Mouse (Mus musculus): ENCODE results near the gene Kcnq5. TPM values are rescaled to one million over a fixed set of nuclear protein-coding genes. Genes with fewer than 3 reads are reported as not detected.

The Kcnq5 gene
- total and polyA plus RNA-seq, 2 experiments from 2014 or later, result 1.4 to 1.7 TPM

DNA sequence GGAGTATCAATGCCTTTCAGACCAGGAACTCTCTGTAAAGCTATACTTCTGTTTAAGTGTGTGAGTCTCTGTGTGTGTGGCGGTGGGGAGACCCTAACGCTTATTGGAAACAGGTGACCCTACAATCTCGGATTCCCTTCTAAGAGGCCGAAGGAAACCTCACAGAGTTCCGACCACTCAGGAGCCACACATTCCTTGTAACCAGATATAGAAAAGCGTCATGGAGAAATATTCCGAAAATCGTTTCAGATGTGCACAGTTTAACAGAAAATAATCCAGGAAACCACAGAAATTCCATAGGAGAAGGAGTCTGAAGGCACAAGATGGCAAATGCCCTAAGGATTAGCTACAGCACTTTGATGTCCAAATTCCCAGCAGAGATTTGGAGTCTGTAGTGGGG is 440.3 kb downstream of the Kcnq5 start:
- H3K27ac ChIP-seq (ENCODE audit: low read depth), result no peak overlapping the region
- no peak overlapping the region for H3K4me2 ChIP-seq (ENCODE audit: low read depth, low read length)
- H3K36me3 ChIP-seq (replicated peaks; ENCODE audit: control insufficient read depth, insufficient read depth, low read length), result no peaks in the 10 kb centered on the region
- H3K9me3 ChIP-seq (replicated peaks; ENCODE audit: control insufficient read depth, low read length), result no peaks in the 10 kb centered on the region
- H3K27me3 ChIP-seq (ENCODE audit: control insufficient read depth, insufficient read depth, low read length), result no peaks in the 10 kb centered on the region
- TF ChIP-seq CTCF (IDR thresholded peaks at IDR 0.05; ENCODE audit: low read depth) (no peak), EP300 (IDR thresholded peaks at IDR 0.05; ENCODE audit: low read depth) (no peak)
- no peak for ATAC-seq (ENCODE audit: insufficient read depth, low read depth)
- no peak for DNase-seq (ENCODE audit: low spot score)
- no peak overlapping the region for H3K9ac ChIP-seq (replicated peaks; ENCODE audit: low read depth, low read length)
- no peaks in the 10 kb centered on the region for H3K4me1 ChIP-seq (ENCODE audit: control insufficient read depth, insufficient read depth)
- WGBS, result 92% methylated on average over 8 of the region's 8 CpGs
- no peak overlapping the region for H3K4me3 ChIP-seq (ENCODE audit: low read depth, low read length)

- no peaks in the 10 kb centered on the region for H3K9me3 ChIP-seq (replicated peaks; ENCODE audit: control insufficient read depth, low read length)
- H3K9ac ChIP-seq (replicated peaks; ENCODE audit: low read depth, low read length), result no peak overlapping the region
- no peak overlapping the region for H3K27ac ChIP-seq (ENCODE audit: low read depth)
- H3K27me3 ChIP-seq (ENCODE audit: control insufficient read depth, insufficient read depth, low read length), result no peaks in the 10 kb centered on the region
- ATAC-seq (ENCODE audit: insufficient read depth, low read depth) (no peak), DNase-seq (ENCODE audit: low spot score) (no peak)
- TF ChIP-seq CTCF (IDR thresholded peaks at IDR 0.05; ENCODE audit: low read depth), result no peak
- TF ChIP-seq EP300 (IDR thresholded peaks at IDR 0.05; ENCODE audit: low read depth), result no peak
- H3K4me2 ChIP-seq (ENCODE audit: low read depth, low read length), result no peak overlapping the region
- H3K4me3 ChIP-seq (ENCODE audit: low read depth, low read length), result no peak overlapping the region
- WGBS, result 82% methylated on average over 10 of the region's 10 CpGs
- no peaks in the 10 kb centered on the region for H3K36me3 ChIP-seq (replicated peaks; ENCODE audit: control insufficient read depth, insufficient read depth, low read length)
- no peaks in the 10 kb centered on the region for H3K4me1 ChIP-seq (ENCODE audit: control insufficient read depth, insufficient read depth)
Observed at GRCm38 (mm10) chr1:21520116-21520645, 441.6 kb downstream of the Kcnq5 start.

DNA sequence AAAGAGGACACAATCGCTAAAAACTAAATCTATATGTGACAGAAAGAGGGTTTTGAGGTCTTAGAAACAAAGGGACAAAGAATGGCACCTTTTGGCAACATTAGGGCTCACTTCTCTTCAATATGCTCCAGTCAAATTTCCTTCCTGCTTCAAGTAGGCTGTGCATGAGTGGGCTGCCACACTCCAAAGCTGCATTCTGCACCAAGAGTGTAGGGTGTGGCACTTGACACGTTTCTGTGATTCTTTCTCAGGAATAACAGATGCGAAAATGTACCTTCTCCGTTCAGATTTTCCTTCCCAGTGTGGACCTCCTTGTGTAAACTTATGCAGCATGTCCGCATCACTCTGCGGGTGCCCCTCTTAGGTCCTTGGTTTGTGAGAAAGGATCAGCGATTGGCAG is 455.1 kb downstream of the Kcnq5 start:
- Histone ChIP-seq H3K36me3 (replicated peaks; ENCODE audit: control insufficient read depth, insufficient read depth, low read length) (no peaks in the 10 kb centered on the region), H3K9ac (replicated peaks; ENCODE audit: low read depth, low read length) (no peak overlapping the region), H3K4me2 (ENCODE audit: low read depth, low read length) (no peak overlapping the region), H3K4me1 (ENCODE audit: control insufficient read depth, insufficient read depth) (no peaks in the 10 kb centered on the region), H3K27me3 (ENCODE audit: control insufficient read depth, insufficient read depth, low read length) (no peaks in the 10 kb centered on the region), H3K9me3 (replicated peaks; ENCODE audit: control insufficient read depth, low read length) (no peaks in the 10 kb centered on the region), H3K4me3 (ENCODE audit: low read depth, low read length) (no peak overlapping the region), H3K27ac (ENCODE audit: low read depth) (no peak overlapping the region)
- DNase-seq (ENCODE audit: low spot score), result no peak
- no peak for ATAC-seq (ENCODE audit: insufficient read depth, low read depth)
- no peak for TF ChIP-seq CTCF (IDR thresholded peaks at IDR 0.05; ENCODE audit: low read depth)
- no peak for TF ChIP-seq EP300 (IDR thresholded peaks at IDR 0.05; ENCODE audit: low read depth)
- 79% methylated on average over 7 of the region's 7 CpGs for WGBS

- Histone ChIP-seq H3K9ac (replicated peaks; ENCODE audit: low read depth, low read length) (no peak overlapping the region), H3K4me3 (ENCODE audit: low read depth, low read length) (no peak overlapping the region), H3K9me3 (replicated peaks; ENCODE audit: control insufficient read depth, low read length) (no peaks in the 10 kb centered on the region), H3K4me1 (ENCODE audit: control insufficient read depth, insufficient read depth) (no peaks in the 10 kb centered on the region), H3K27me3 (ENCODE audit: control insufficient read depth, insufficient read depth, low read length) (no peaks in the 10 kb centered on the region), H3K27ac (ENCODE audit: low read depth) (no peak overlapping the region; the same call in 1 of the 2 replicates), H3K4me2 (ENCODE audit: low read depth, low read length) (no peak overlapping the region), H3K36me3 (replicated peaks; ENCODE audit: control insufficient read depth, insufficient read depth, low read length) (no peaks in the 10 kb centered on the region)
- TF ChIP-seq EP300 (IDR thresholded peaks at IDR 0.05; ENCODE audit: low read depth) (no peak), CTCF (IDR thresholded peaks at IDR 0.05; ENCODE audit: low read depth) (no peak)
- DNase-seq (ENCODE audit: low spot score) (no peak), ATAC-seq (ENCODE audit: insufficient read depth, low read depth) (no peak)
- 44% methylated on average over 10 of the region's 10 CpGs for WGBS
Observed at GRCm38 (mm10) chr1:21499815-21500534, 461.8 kb downstream of the Kcnq5 start.

- no peak for ATAC-seq (ENCODE audit: insufficient read depth, low read depth)
- Histone ChIP-seq H3K4me3 (ENCODE audit: low read depth, low read length) (no peak overlapping the region), H3K4me1 (ENCODE audit: control insufficient read depth, insufficient read depth) (no peaks in the 10 kb centered on the region), H3K36me3 (replicated peaks; ENCODE audit: control insufficient read depth, insufficient read depth, low read length) (no peaks in the 10 kb centered on the region), H3K27ac (ENCODE audit: low read depth) (no peak overlapping the region), H3K4me2 (ENCODE audit: low read depth, low read length) (no peak overlapping the region), H3K27me3 (ENCODE audit: control insufficient read depth, insufficient read depth, low read length) (no peaks in the 10 kb centered on the region), H3K9ac (replicated peaks; ENCODE audit: low read depth, low read length) (no peak overlapping the region), H3K9me3 (replicated peaks; ENCODE audit: control insufficient read depth, low read length) (no peaks in the 10 kb centered on the region)
- 85% methylated on average over 3 of the region's 3 CpGs for whole genome bisulfite sequencing
- no peak for TF ChIP-seq CTCF (IDR thresholded peaks at IDR 0.05; ENCODE audit: low read depth)
- no peak for TF ChIP-seq EP300 (IDR thresholded peaks at IDR 0.05; ENCODE audit: low read depth)
- no peak for DNase-seq (ENCODE audit: low spot score)
Observed at GRCm38 (mm10) chr1:21496307-21496706, 465.4 kb downstream of the Kcnq5 start.

GRCm38 (mm10) chr1:21488645-21489044 is 473.1 kb downstream of the Kcnq5 start:
- Histone ChIP-seq H3K4me1 (ENCODE audit: control insufficient read depth, insufficient read depth) (no peaks in the 10 kb centered on the region), H3K4me3 (ENCODE audit: low read depth, low read length) (no peak overlapping the region), H3K36me3 (replicated peaks; ENCODE audit: control insufficient read depth, insufficient read depth, low read length) (no peaks in the 10 kb centered on the region), H3K27me3 (ENCODE audit: control insufficient read depth, insufficient read depth, low read length) (no peaks in the 10 kb centered on the region), H3K9ac (replicated peaks; ENCODE audit: low read depth, low read length) (no peak overlapping the region), H3K27ac (ENCODE audit: low read depth) (no peak overlapping the region), H3K4me2 (ENCODE audit: low read depth, low read length) (no peak overlapping the region), H3K9me3 (replicated peaks; ENCODE audit: control insufficient read depth, low read length) (no peaks in the 10 kb centered on the region)
- 85% methylated on average over 3 of the region's 3 CpGs for WGBS
- no peak for DNase-seq (ENCODE audit: low spot score)
- TF ChIP-seq CTCF (IDR thresholded peaks at IDR 0.05; ENCODE audit: low read depth), result no peak
- no peak for TF ChIP-seq EP300 (IDR thresholded peaks at IDR 0.05; ENCODE audit: low read depth)
- ATAC-seq (ENCODE audit: insufficient read depth, low read depth), result no peak
